Mouse (Mus musculus) kidney, postnatal 0 days (tissue): Measurements from ENCODE around the gene Bad. TPM values are rescaled to one million over a fixed set of nuclear protein-coding genes. Genes with fewer than 3 reads are reported as not detected.

Experiments
- ATAC-seq: fragments of 200-750 bp; cut with Nextera tagmentation; replicated peaks from 2 replicates; pipeline ENCODE4 v1.8.0; 2017; ENCODE audit warnings: low read depth, moderate number of reproducible peaks, moderate TSS enrichment, moderate library complexity; ENCODE audit not compliant: low FRiP score
- DNase-seq: peaks from one replicate; pipeline ENCODE4 v3.0.0-alpha.2; 2016; ENCODE audit warnings: low spot score
- H3K27ac ChIP-seq: fragments of 300-500 bp; sonication (generic); 2 replicates; pipeline ENCODE4 v1.5.1; 2014; ENCODE audit warnings: mild to moderate bottlenecking
- H3K27me3 ChIP-seq: fragments of 300-500 bp; sonication (generic); 2 replicates; pipeline ENCODE4 v1.6.1; 2014; ENCODE audit warnings: low read length, mixed read lengths; ENCODE audit not compliant: insufficient read depth
- H3K36me3 ChIP-seq: fragments of 300-500 bp; sonication (generic); 2 replicates; pipeline ENCODE4 v1.6.1; 2014; ENCODE audit warnings: low read length, mixed read lengths; ENCODE audit not compliant: insufficient read depth
- H3K4me1 ChIP-seq: fragments of 300-500 bp; sonication (generic); replicated peaks from 2 replicates; pipeline ENCODE4 v1.6.1; 2014; ENCODE audit warnings: antibody characterized with exemption, low read length, mixed read lengths; ENCODE audit not compliant: insufficient read depth
- H3K4me2 ChIP-seq: fragments of 300-500 bp; sonication (generic); 2 replicates; pipeline ENCODE4 v1.6.1; 2014; ENCODE audit warnings: mild to moderate bottlenecking, low read length, moderate library complexity, mixed read lengths
- H3K4me3 ChIP-seq: fragments of 300-500 bp; sonication (generic); replicated peaks from 2 replicates; pipeline ENCODE4 v1.5.1; 2014; ENCODE audit warnings: low read depth, low read length
- H3K9ac ChIP-seq: fragments of 300-500 bp; sonication (generic); 2 replicates; pipeline ENCODE4 v1.6.1; 2014; ENCODE audit warnings: low read depth, low read length
- H3K9me3 ChIP-seq: fragments of 300-500 bp; sonication (generic); replicated peaks from 2 replicates; pipeline ENCODE4 v1.6.1; 2016; ENCODE audit warnings: low read length, inconsistent platforms, mixed read lengths
- CTCF ChIP-seq: IDR thresholded peaks from 2 replicates; pipeline ENCODE4 v1.5.1; 2016; ENCODE audit warnings: antibody characterized with exemption, low read depth, mild to moderate bottlenecking, moderate library complexity
- WGBS: fragments of 180-500 bp; shearing (Covaris S2); extraction: QIAGEN DNeasy Blood & Tissue Kit; methylation state at CpG from one replicate; pipeline ENCODE4 v1.1.7; 2014; 5-methylcytosine and 5-hydroxymethylcytosine counted together
- polyA plus RNA-seq: library from polyadenylated mRNA; unstranded; fragments of >200 nt; fragmentation: Nextera tagmentation; extraction: Ambion mirVana; gene quantifications from 2 replicates; pipeline ENCODE4 v1.2.1, GENCODE M21; 2015

The Bad gene
- polyA plus RNA-seq, 1 experiment from 2014 or later = 75.8 TPM

DNA sequence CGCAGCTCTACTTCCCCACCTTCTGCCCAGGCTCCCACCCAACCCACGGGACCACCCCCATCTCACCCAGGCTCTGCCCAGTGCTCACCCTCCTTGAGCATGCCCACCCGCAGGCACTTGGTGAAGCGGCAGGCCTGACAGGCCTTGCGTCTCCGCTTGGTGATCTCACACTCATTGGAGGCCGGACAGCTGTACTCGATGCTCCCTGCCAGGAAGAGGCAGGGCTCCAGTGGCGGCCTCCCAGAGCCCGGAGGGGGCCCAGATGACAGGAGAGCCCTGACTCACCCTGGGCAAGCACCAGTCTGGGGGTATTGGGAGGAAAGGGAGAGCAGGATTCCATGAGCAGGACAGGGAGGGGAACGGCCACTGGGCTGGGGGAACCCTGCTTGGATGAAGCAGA lies 27.7 kb upstream of the Bad start:
- no peak for TF ChIP-seq CTCF
- Histone ChIP-seq H3K9me3 (no peaks in the 10 kb centered on the region), H3K27ac (no peak overlapping the region)

DNA sequence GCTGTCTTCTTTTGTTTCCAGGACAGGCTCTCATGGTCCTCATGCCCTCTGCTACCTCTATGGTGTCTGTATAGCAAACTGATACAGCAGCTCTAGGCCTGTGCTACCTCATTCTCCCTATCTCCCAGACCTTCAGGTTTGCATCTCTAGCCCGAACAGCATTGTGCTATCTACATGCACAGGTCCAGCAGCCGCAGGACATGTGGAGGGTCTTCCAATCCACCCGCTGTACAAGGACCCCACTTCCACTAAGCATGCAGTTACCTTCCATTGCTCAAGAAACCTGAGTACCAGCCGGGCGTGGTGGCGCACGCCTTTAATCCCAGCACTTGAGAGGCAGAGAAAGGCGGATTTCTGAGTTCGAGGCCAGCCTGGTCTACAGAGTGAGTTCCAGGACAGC lies 27.1 kb upstream of the Bad start:
- no peak for DNase-seq
- H3K27me3 ChIP-seq = no peaks in the 10 kb centered on the region
- ATAC-seq = no peak
- no peak overlapping the region for H3K4me2 ChIP-seq
- no peaks in the 10 kb centered on the region for H3K9me3 ChIP-seq
- no peak overlapping the region for H3K27ac ChIP-seq
- H3K4me1 ChIP-seq = peaks cover 6% of the 10 kb centered on the region; the same call in 1 of the 2 replicates
- no peak overlapping the region for H3K9ac ChIP-seq
- no peak overlapping the region for H3K4me3 ChIP-seq
- peaks cover 24% of the 10 kb centered on the region for H3K36me3 ChIP-seq
- 89% methylated on average over 9 of the region's 9 CpGs for WGBS
- TF ChIP-seq CTCF = no peak

More for the DNA sequence above, 27.7 kb upstream of the Bad start:
- H3K9ac ChIP-seq = no peak overlapping the region
- no peak overlapping the region for H3K4me2 ChIP-seq
- DNase-seq (no peak), ATAC-seq (no peak)
- peaks cover 24% of the 10 kb centered on the region for H3K36me3 ChIP-seq
- H3K4me1 ChIP-seq = peaks cover 6% of the 10 kb centered on the region; the same call in 1 of the 2 replicates
- WGBS = 80% methylated on average over 11 of the region's 11 CpGs
- H3K27me3 ChIP-seq = no peaks in the 10 kb centered on the region
- H3K4me3 ChIP-seq = no peak overlapping the region

GRCm38 (mm10) chr19:6915276-6915675 lies 26.4 kb upstream of the Bad start:
- Histone ChIP-seq H3K27me3 (no peaks in the 10 kb centered on the region), H3K4me3 (no peak overlapping the region), H3K4me2 (no peak overlapping the region), H3K36me3 (peaks cover 24% of the 10 kb centered on the region), H3K9me3 (no peaks in the 10 kb centered on the region), H3K9ac (no peak overlapping the region), H3K4me1 (peaks cover 6% of the 10 kb centered on the region; the same call in 1 of the 2 replicates), H3K27ac (no peak overlapping the region)
- no peak for ATAC-seq
- no peak for DNase-seq
- TF ChIP-seq CTCF = no peak
- WGBS = 82% methylated on average over 4 of the region's 4 CpGs

- H3K4me2 ChIP-seq = no peak overlapping the region
- no peak for DNase-seq
- ATAC-seq = no peak
- H3K9me3 ChIP-seq = no peaks in the 10 kb centered on the region
- H3K4me1 ChIP-seq = peaks cover 3% of the 10 kb centered on the region; the same call in 1 of the 2 replicates
- H3K9ac ChIP-seq = no peak overlapping the region
- H3K4me3 ChIP-seq = no peak overlapping the region
- no peak for TF ChIP-seq CTCF
- H3K36me3 ChIP-seq = peaks cover 21% of the 10 kb centered on the region
- H3K27me3 ChIP-seq = no peaks in the 10 kb centered on the region
- WGBS = 57% methylated on average over 4 of the region's 4 CpGs
- H3K27ac ChIP-seq = no peak overlapping the region
Observed at GRCm38 (mm10) chr19:6916496-6916895, 25.2 kb upstream of the Bad start.

- ATAC-seq = no peak
Observed at GRCm38 (mm10) chr19:6918321-6918720, 23.3 kb upstream of the Bad start.

DNA sequence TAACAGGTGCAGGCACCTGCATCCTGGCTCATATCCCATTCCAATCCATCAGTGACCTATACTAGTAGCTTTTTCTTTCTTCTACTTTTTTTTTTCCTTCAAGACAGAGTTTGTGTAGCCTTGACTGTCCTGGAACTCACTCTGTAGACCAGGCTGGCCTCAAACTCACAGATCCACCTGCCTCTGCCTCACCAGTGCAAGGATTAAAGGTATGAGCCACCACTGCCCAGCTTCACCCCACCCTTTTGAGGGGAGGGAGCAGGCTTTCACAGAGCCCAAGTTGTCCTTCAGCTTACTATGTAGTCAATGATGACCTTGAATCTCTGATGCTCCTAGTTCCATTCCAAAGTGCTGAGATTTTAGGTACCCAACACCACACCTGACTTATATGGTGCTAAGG lies 22.2 kb upstream of the Bad start:
- no peak for TF ChIP-seq CTCF
- Histone ChIP-seq H3K4me3 (no peak overlapping the region), H3K9me3 (no peaks in the 10 kb centered on the region), H3K27ac (peak overlapping the region; percentile 92), H3K4me1 (peaks cover 9% of the 10 kb centered on the region), H3K9ac (no peak overlapping the region), H3K4me2 (no peak overlapping the region), H3K36me3 (no peaks in the 10 kb centered on the region), H3K27me3 (no peaks in the 10 kb centered on the region; the same call in 1 of the 2 replicates)
- DNase-seq (no peak), ATAC-seq (no peak)

More at GRCm38 (mm10) chr19:6918321-6918720, 23.3 kb upstream of the Bad start:
- Histone ChIP-seq H3K27ac (no peak overlapping the region), H3K36me3 (peaks cover 3% of the 10 kb centered on the region; the same call in 1 of the 2 replicates), H3K9ac (no peak overlapping the region), H3K27me3 (no peaks in the 10 kb centered on the region), H3K4me1 (peaks cover 9% of the 10 kb centered on the region), H3K4me3 (no peak overlapping the region), H3K4me2 (no peak overlapping the region), H3K9me3 (no peaks in the 10 kb centered on the region)
- TF ChIP-seq CTCF = no peak
- 93% methylated on average over 4 of the region's 4 CpGs for WGBS
- DNase-seq = no peak
